Mouse (Mus musculus): ENCODE measurements around the gene Pga5.

DNA sequence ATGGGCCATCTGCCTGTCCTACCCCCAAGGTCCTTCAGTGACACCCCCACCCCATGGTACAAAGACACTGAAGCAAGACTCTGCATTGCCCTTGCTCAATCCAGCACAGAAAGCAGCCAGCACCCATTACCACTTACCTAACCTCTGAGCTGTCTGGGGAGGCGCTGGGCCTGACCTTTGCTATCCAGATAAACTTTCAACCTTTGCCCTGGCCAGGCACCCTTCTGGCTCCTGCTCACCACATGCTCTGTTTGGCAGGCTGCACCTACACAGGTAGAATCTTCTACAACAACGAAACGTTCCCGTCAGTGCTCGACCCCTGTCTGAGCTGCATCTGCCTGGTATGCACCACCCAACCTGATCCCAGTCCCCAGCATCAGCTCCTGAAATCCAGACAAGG, 20.1 kb downstream of the Pga5 start:
- TF ChIP-seq POLR2A (IDR thresholded peaks at IDR 0.05; ENCODE audit: control insufficient read depth, low read depth, low read length): no peak
- TF ChIP-seq CTCF (IDR thresholded peaks at IDR 0.05; ENCODE audit: control insufficient read depth, insufficient read depth, insufficient replicate concordance, low read depth, low read length): no peak

Measured in testis, adult 2 months (tissue).